Mouse (Mus musculus) right cerebral cortex, postnatal 4 days (tissue): ENCODE results near the gene Shf.

ENCODE experiments used
- DNase-seq: peaks from one replicate; pipeline ENCODE4 v3.0.0-alpha.2; 2022

Shf gene

DNA sequence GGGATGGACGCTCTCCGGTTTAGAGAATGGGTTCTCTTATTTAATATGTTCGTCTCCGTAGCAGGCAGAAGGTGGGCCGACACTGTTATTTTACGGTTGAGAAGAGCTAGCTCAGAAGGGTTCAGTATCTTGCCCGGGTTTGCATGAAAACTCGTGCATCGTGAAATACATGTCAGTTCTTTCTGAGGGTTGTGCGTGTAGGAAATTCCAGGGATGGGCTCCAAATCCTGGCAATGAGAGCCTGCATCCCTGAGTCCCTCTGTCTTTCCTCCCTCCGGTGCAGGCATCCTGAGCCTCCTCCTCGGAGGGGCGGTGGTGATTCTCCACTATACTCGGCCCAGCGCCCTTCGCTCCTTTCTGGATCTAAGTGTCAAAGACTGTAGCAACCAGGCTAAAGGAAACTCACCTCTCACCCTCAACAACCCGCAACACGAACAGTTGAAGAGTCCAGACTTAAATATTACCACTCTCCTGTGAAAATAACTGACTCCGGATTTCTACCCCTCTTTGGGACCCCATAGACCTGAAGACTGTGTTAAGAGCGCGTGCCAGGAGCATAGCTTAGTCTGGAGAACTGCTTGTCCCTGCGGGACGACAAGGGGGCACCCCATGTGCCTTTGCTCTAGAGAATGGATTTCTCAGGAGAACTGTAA is 66.9 kb downstream of the Shf start:
- no peak for DNase-seq

DNA sequence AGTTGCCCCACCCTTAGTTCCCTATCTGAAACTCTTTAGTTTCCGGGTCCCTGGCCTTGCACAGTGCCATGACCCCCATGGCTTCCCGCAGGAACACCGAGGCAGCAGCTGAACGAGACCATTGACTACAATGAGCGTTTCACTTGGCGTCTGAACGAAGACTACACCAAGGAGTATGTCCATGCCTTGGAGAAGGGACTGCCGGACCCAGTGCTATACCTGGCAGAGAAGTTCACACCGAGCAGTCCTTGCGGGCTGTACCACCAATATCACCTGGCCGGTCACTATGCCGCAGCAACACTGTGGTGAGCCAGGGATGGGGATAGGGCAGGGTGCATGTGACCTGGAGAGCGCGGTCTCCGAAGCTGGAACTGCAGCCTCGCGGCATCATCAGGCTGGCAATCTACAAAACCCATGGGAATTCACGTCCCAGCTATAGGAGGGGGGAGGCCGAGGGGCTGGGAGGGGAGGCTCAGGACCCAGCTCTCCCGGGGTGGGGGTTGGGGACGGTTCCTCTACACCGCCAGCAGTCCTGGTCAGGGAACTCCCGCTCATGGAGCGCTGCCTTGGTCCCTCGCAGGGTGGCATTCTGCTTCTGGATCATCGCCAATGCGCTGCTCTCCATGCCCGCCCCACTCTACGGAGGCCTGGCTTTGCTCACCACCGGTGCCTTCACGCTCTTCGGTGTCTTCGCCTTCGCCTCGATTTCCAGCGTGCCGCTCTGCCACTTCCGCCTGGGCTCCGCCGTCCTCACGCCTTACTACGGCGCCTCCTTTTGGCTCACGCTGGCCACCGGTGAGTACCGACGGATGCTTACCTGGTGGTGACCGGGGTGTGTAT is 67.7 kb downstream of the Shf start:
- DNase-seq, result peak; percentile 58

DNA sequence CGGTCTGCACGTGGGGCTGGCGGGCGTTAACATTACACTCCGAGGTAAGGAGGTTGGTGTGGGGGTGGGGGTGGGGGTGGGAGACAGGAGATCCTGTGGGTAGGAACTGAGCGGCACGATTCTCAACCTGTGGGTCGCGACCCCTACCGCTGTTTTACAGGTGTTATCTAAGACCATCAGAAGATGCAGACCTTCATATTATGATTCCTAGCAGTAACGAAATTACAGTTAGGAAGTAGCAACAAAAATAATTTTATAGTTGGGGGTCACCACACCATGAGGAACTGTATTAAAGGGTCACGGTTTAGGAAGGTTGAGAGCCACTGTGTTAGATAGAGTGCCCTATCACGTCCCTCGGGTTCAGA is 68.3 kb downstream of the Shf start:
- no peak for DNase-seq

DNA sequence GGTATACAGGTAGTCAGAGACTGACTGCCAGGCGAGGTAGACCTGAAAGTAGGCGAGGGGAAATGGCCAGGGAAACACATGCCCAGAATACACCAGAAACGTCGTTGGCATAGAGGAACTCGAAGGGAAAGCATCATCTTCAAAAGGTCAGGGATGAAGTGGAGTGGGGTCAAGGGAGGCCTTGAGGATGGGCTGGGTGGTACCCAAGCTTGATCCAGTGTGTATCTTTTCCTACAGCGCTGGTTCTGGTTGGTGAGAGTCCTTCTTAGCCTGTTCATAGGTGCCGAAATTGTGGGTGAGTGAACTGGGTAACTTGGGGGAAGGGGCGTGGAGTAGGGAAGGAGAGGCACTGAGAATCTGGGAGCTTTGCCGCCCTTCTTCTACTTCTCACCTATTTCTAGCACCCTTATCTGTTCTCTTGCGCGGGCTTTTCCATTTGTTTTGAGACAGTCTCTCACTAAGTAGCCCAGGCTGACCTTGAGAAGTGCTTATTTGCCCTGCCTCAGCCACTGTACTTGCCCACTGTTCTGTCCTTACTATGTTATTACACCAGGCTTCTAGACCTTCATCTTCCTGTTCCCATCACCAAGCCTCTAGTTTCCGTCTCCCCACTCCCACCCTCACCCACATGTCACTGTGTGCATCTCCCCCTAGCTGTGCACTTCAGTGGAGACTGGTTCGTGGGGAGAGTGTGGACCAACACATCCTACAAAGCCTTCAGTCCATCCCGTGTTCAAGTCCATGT is 68.9 kb downstream of the Shf start:
- DNase-seq, result no peak
